Mouse (Mus musculus) central nervous system, embryonic 11.5 days (tissue): ENCODE data around the gene Scn3a. TPM values are rescaled to one million over a fixed set of nuclear protein-coding genes. Genes with fewer than 3 reads are reported as not detected.

Experiments used
- polyA plus RNA-seq: library from polyadenylated mRNA; depleted of rRNA; stranded (reverse); fragments of >200 nt; gene quantifications from 2 replicates; pipeline ENCODE4 v1.2.3, GENCODE M21; 2012; rRNA removed

Scn3a gene
- polyA plus RNA-seq = 14.8 and 15.6 TPM in 2 replicates

DNA sequence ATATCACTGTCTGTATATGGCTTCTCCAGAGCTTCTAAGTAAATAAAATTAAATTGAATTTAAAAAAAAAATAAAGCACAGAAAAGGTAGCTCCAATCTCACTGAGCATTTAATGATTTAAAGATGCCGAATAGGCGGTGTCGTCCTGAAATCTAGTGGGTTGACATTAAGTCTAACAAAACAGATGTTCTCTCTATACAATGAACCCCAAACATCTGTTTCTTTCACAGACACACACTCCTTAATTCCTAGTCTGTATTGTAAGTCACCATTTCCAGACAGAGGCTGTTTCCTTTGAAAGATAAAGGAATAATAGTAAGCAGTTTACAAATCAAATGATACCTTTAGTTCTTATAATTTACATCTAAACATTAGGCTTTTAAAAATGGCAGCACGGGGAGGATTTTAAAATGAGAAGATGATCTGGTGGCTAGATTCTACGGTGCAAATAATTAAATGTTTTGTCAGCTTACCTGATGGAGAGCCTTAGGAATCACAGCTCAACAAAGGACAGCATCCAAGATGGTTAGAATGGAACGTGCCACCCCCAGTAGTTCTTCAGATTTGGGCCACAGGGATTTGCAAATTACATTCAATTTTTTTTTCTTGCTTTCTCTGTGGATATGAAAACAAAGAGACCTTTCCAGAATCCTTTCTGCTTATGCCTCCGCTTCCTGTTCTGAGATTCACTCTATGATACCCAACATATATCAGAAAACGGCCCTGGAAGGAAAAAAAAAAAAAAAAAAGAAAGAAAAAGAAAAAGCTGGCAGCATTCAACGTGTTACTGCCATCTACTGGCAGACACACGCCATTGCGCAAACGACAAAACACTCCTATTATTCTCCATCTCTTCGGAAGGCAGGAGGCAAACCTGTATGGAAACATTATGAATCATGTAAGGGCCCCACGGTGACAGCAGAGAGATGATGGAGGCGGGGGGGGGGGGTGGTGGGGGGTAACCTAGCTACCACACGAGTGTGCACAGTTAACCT, at the start of gene Scn3a:
Gene Scn3a (minus strand): TSS at position 835 of the 995 bp plus-strand sequence.

Other genes with a start within 250 kb of the Scn3a start
- 0.50 and 0.60 TPM in 2 replicates for gene Slc38a11, start 203.6 kb downstream of the Scn3a start, polyA plus RNA-seq
- gene Scn2a, start 53.1 kb upstream of the Scn3a start, polyA plus RNA-seq = 3.2 and 5.0 TPM in 2 replicates